Mouse (Mus musculus) erythroblast, embryonic 14.5 days (primary cell): ENCODE results near the gene Usp12.

Source experiments
- GATA1 ChIP-seq: IDR thresholded peaks from 2 replicates; pipeline ENCODE4 v1.6.1; 2012; ENCODE audit warnings: low read length, inconsistent platforms, mixed read lengths
- TAL1 ChIP-seq: IDR thresholded peaks from 3 replicates; pipeline ENCODE4 v1.6.1; 2012; ENCODE audit warnings: low read length, inconsistent platforms, mixed read lengths

DNA sequence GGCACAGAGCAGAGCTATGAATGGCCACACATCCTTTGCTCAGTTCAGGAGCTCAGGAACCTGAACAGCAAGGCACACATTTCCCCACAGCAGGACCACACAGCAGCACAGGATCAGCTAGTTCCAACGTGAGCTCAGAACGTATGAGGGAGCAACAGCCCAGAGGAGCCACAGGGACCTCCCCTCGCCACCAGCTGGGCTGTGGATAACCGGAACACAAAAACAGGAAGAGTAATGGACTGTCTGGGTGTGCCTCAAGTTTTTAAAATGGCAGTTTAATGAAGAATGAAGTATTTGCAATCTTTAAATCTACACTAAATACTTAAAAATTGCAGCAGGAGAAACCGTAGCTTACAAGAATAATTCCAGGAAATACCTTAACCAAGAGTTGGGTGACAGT, 44.9 kb downstream of the Usp12 start:
- TF ChIP-seq GATA1 (no peak), TAL1 (no peak)
